Mouse (Mus musculus): ENCODE results near the gene Fam187b. TPM values are rescaled to one million over a fixed set of nuclear protein-coding genes. Genes with fewer than 3 reads are reported as not detected.
A peak's percentile ranks its signal among the peaks of the same experiment; 100 is the strongest.

Gene Fam187b
- polyA plus RNA-seq, 1 experiment: 0.75 TPM

DNA sequence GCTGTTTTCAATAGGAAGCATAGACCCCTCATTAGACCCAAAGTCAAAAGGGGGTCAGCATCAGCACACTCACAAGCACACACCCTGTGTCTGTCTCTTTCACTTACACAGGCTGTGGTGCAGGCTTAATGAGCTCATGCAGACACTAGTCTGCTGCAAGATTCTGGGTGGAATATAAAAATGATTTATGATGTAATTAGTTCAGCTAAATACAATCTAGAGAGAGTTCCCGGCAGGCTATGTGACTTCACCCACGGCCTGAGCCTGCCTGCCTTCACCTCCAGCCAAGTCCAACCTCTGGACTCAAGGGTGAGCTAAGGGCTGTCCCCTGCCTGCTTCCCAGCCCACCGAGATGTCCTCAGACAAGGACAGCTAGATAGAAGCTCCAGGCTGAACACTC is 35.3 kb downstream of the Fam187b start:
- peak overlapping the region; percentile 34 for H3K27ac ChIP-seq (ENCODE audit: control insufficient read depth, insufficient read depth, low read depth, low read length, poor library complexity)
- TF ChIP-seq CTCF (IDR thresholded peaks at IDR 0.05; ENCODE audit: control insufficient read depth, insufficient read depth, low read length) (no peak), POLR2A (IDR thresholded peaks at IDR 0.05; ENCODE audit: borderline replicate concordance, control insufficient read depth, low read depth, low read length) (no peak)
- 48% methylated on average over 3 of the region's 3 CpGs for WGBS
- no peak overlapping the region for H3K4me3 ChIP-seq (replicated peaks; ENCODE audit: control insufficient read depth, low read depth, low read length)
- H3K4me1 ChIP-seq (ENCODE audit: control insufficient read depth, insufficient read depth, low read length): peaks cover 5% of the 10 kb centered on the region; the same call in 1 of the 2 replicates

DNA sequence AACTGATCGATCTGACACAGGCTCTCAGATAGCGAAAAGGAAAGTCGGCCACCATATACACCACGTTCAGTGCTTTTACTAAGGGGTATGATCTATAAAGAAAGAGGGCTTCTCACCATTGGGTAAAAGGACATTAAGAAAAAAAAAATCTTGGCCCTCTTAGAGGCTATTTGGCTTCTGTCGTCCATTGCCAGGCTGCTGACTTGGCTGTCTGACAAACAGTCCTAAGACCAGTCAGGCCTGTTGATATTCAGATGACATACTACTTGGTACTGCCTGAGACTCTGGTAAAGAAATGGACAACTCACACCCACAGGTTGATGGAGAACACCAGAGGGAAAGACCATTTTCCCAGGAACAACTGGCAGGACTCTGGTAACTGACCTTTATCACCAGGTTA is 39.4 kb downstream of the Fam187b start:
- H3K4me1 ChIP-seq (ENCODE audit: control insufficient read depth, insufficient read depth, low read length): peaks cover 3% of the 10 kb centered on the region; the same call in 1 of the 2 replicates
- no peak overlapping the region for H3K4me3 ChIP-seq (replicated peaks; ENCODE audit: control insufficient read depth, low read depth, low read length)
- 82% methylated on average over 5 of the region's 5 CpGs for WGBS
- H3K27ac ChIP-seq (ENCODE audit: control insufficient read depth, insufficient read depth, low read depth, low read length, poor library complexity): no peak overlapping the region
- TF ChIP-seq POLR2A (IDR thresholded peaks at IDR 0.05; ENCODE audit: borderline replicate concordance, control insufficient read depth, low read depth, low read length): no peak

DNA sequence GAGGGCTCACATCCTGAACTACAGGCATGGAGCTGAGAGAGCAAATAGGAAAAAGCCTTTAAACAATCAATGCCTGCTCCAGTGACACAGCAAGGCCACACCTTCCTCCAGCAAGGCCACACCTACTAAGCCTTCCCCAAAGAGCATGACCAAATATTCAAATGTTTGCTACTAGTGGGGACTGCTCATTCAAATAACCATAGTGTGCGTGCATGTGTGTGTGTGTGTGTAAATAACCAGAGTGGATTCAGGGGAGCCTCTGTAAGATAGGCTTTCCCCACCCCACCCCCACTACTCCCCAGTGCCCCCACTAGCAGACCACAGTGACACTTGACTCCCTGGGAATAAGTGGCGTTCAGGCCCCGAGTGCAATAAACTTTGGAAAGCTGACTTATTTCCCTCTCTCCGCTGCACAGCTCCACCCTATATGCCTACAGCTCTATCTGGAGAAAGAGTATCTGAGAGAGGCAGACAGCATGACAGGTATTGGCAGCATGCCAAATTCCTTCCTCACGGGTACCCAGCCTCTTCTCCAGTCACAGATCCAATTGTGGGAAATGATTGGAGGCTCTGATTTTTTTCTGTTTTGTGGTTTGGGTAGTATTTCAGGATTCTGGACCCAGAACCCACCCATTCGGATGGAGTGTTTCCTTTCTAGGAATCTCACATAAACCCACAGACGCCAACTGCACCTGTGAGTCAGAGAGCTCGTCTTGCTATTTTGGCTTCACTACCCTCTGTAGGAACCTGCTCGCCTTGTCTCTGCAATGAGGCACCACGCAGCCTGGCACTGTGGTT is 43.7 kb downstream of the Fam187b start:
- H3K4me1 ChIP-seq (ENCODE audit: control insufficient read depth, insufficient read depth, low read length): no peaks in the 10 kb centered on the region; the same call in 1 of the 2 replicates
- no peak overlapping the region for H3K27ac ChIP-seq (ENCODE audit: control insufficient read depth, insufficient read depth, low read depth, low read length, poor library complexity)
- no peak overlapping the region for H3K4me3 ChIP-seq (replicated peaks; ENCODE audit: control insufficient read depth, low read depth, low read length)
- WGBS: 56% methylated on average over 10 of the region's 10 CpGs
- TF ChIP-seq CTCF (IDR thresholded peaks at IDR 0.05; ENCODE audit: control insufficient read depth, insufficient read depth, low read length): no peak
- TF ChIP-seq POLR2A (IDR thresholded peaks at IDR 0.05; ENCODE audit: borderline replicate concordance, control insufficient read depth, low read depth, low read length): no peak

DNA sequence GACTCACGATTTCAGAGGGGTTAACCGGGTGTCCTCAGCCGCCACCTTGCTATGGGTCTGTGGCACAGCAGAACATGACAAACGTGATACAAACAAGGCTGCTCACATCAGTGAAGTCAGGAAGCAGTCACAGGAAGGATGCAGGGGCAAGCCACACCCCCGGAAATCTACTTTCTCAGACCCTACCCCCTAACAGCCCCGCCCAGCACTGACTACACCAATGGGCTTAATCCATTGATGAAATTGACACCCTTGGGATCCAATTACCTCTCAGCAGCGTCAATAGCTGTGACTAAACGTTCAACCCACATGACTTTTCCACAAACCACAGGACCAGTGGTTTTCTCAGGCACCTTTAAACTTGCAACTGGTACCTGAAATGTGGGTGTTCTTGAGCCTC is 55.0 kb downstream of the Fam187b start:
- WGBS: 67% methylated on average over 8 of the region's 8 CpGs
- Histone ChIP-seq H3K27ac (ENCODE audit: control insufficient read depth, insufficient read depth, low read depth, low read length, poor library complexity) (no peak overlapping the region), H3K4me3 (replicated peaks; ENCODE audit: control insufficient read depth, low read depth, low read length) (no peak overlapping the region), H3K4me1 (ENCODE audit: control insufficient read depth, insufficient read depth, low read length) (peaks cover 8% of the 10 kb centered on the region)
- TF ChIP-seq CTCF (IDR thresholded peaks at IDR 0.05; ENCODE audit: control insufficient read depth, insufficient read depth, low read length) (no peak), POLR2A (IDR thresholded peaks at IDR 0.05; ENCODE audit: borderline replicate concordance, control insufficient read depth, low read depth, low read length) (no peak)

DNA sequence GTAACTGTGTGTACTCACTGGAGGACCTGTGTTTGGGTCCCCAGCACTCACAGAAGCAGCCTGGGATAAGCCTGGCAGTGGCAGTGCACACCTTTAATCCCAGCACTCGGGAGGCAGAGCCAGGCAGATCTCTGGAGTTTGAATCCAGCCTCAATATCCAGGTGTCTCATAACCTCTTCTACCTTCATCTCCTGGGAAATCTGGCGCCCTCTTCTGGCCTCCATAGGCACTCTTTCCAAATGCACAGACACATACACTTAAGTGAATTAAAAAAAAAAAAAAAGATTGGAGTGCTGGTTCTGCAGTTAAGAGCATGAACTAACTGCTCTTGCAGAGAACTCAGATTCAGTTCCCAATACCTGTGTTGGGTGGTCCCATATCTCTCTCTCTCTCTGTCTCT is 57.1 kb downstream of the Fam187b start:
- Histone ChIP-seq H3K4me3 (replicated peaks; ENCODE audit: control insufficient read depth, low read depth, low read length) (no peak overlapping the region), H3K4me1 (ENCODE audit: control insufficient read depth, insufficient read depth, low read length) (peaks cover 17% of the 10 kb centered on the region), H3K27ac (ENCODE audit: control insufficient read depth, insufficient read depth, low read depth, low read length, poor library complexity) (no peak overlapping the region)
- WGBS: 52% methylated on average over 2 of the region's 2 CpGs
- TF ChIP-seq CTCF (IDR thresholded peaks at IDR 0.05; ENCODE audit: control insufficient read depth, insufficient read depth, low read length) (no peak), POLR2A (IDR thresholded peaks at IDR 0.05; ENCODE audit: borderline replicate concordance, control insufficient read depth, low read depth, low read length) (no peak)

GRCm38 (mm10) chr7:31031731-31032130 is 58.1 kb downstream of the Fam187b start:
- WGBS: 31% methylated on average over 7 of the region's 7 CpGs
- Histone ChIP-seq H3K4me3 (replicated peaks; ENCODE audit: control insufficient read depth, low read depth, low read length) (no peak overlapping the region), H3K4me1 (ENCODE audit: control insufficient read depth, insufficient read depth, low read length) (peaks cover 17% of the 10 kb centered on the region), H3K27ac (ENCODE audit: control insufficient read depth, insufficient read depth, low read depth, low read length, poor library complexity) (peak overlapping the region; percentile 94)
- no peak for TF ChIP-seq CTCF (IDR thresholded peaks at IDR 0.05; ENCODE audit: control insufficient read depth, insufficient read depth, low read length)
- TF ChIP-seq POLR2A (IDR thresholded peaks at IDR 0.05; ENCODE audit: borderline replicate concordance, control insufficient read depth, low read depth, low read length): no peak

GRCm38 (mm10) chr7:31033409-31034165 is 60.0 kb downstream of the Fam187b start:
- H3K4me3 ChIP-seq (replicated peaks; ENCODE audit: control insufficient read depth, low read depth, low read length): no peak overlapping the region
- peak overlapping the region; percentile 95 for H3K27ac ChIP-seq (ENCODE audit: control insufficient read depth, insufficient read depth, low read depth, low read length, poor library complexity)
- TF ChIP-seq CTCF (IDR thresholded peaks at IDR 0.05; ENCODE audit: control insufficient read depth, insufficient read depth, low read length) (0 out of 2 replicates have a peak, but pooled peaks have one; percentile 7), POLR2A (IDR thresholded peaks at IDR 0.05; ENCODE audit: borderline replicate concordance, control insufficient read depth, low read depth, low read length) (no peak)
- H3K4me1 ChIP-seq (ENCODE audit: control insufficient read depth, insufficient read depth, low read length): peaks cover 19% of the 10 kb centered on the region
- WGBS: 28% methylated on average over 9 of the region's 9 CpGs

DNA sequence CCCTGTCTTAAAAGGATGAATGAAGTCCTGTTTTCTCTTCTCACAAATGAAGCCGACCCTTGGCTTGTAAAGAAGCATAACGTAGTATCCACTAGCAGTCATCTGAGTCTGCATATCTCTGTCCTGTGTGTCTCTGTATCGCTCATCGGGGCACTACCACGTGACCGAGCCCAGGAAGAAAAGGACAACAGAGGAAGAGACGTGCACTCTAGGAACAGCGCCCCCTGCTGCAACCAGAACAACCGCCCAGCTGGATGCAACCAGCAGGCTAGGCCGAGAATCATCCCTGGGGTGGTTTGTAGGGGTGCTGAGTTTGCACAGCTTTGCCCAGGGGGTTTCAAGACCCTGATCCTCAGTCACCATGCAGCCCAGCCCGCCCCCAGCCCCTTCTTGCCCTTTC is 61.2 kb downstream of the Fam187b start:
- peak overlapping the region; percentile 94 for H3K27ac ChIP-seq (ENCODE audit: control insufficient read depth, insufficient read depth, low read depth, low read length, poor library complexity)
- H3K4me3 ChIP-seq (replicated peaks; ENCODE audit: control insufficient read depth, low read depth, low read length): no peak overlapping the region
- peaks cover 19% of the 10 kb centered on the region for H3K4me1 ChIP-seq (ENCODE audit: control insufficient read depth, insufficient read depth, low read length)
- WGBS: 48% methylated on average over 11 of the region's 11 CpGs
- TF ChIP-seq POLR2A (IDR thresholded peaks at IDR 0.05; ENCODE audit: borderline replicate concordance, control insufficient read depth, low read depth, low read length): 0 out of 2 replicates have a peak, but pooled peaks have one; percentile 4
- TF ChIP-seq CTCF (IDR thresholded peaks at IDR 0.05; ENCODE audit: control insufficient read depth, insufficient read depth, low read length): peak; percentile 79
